22 mouse cellular contexts compared by ENCODE assay signal in the genomic region with DNA sequence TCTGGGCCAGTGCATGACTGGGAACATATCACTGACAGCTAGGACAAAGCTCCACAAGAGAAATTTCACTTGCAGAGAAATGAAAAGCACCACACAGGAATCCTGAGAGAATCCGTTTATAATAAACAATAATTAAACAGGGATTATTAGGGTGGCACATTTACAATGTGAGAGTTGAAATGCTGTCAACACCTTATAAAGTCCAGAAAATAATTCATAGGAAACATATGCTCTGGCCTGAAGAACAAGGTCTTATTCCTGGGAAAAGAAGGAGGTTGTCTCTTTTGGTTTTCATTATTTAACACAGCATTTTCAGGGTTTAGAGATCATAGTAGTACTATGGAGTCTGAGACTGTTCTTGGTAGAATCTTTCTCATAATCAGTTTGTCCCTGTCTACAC.
DNase-seq lines count a peak whose midpoint lies in the region; ATAC-seq lines count a peak whose summit lies in the region.
"Had no signal": no experiment of that assay in that cellular context is flagged by ENCODE, and none has a peak within 500 bp of the region (broad histone marks: within the 10 kb centered on the region; RNA-seq: fewer than 3 reads in every experiment).

No protein-coding gene starts in this region.

- H3K9ac ChIP-seq in limb, embryonic 11.5 days (ENCODE audit: low read length), result no peak overlapping the region
- H3K9ac ChIP-seq: embryonic facial prominence, embryonic 13.5 days; embryonic facial prominence, embryonic 15.5 days; forebrain, embryonic 12.5 days had no signal

- peak; percentile 65; the same call in 1 of the 2 replicates for ATAC-seq in limb, embryonic 11.5 days (ENCODE audit: insufficient number of reproducible peaks, low FRiP score, low TSS enrichment, low read depth)
- no peak for ATAC-seq in megakaryocyte-erythroid progenitor cell, adult 5-6 weeks (replicated peaks; ENCODE audit: low FRiP score, low TSS enrichment, poor library complexity, severe bottlenecking)
- ATAC-seq: forebrain, embryonic 14.5 days; forebrain, embryonic 16.5 days had no signal

- no peak overlapping the region for H3K4me2 ChIP-seq in limb, embryonic 11.5 days (ENCODE audit: low read depth, severe bottlenecking)
- H3K4me2 ChIP-seq: embryonic facial prominence, embryonic 13.5 days; embryonic facial prominence, embryonic 15.5 days; forebrain, embryonic 12.5 days had no signal

- no peaks in the 10 kb centered on the region for H3K4me1 ChIP-seq in limb, embryonic 11.5 days (ENCODE audit: control insufficient read depth, insufficient read depth, low read length)
- peaks cover 9% of the 10 kb centered on the region; the same call in 1 of the 2 replicates for H3K4me1 ChIP-seq in limb, embryonic 10.5 days
- H3K4me1 ChIP-seq: embryonic facial prominence, embryonic 13.5 days; embryonic facial prominence, embryonic 15.5 days; forebrain, embryonic 10.5 days; forebrain, embryonic 12.5 days had no signal

- H3K4me3 ChIP-seq in limb, embryonic 11.5 days (ENCODE audit: low read depth, low read length), result no peak overlapping the region
- no peak overlapping the region for H3K4me3 ChIP-seq in limb, embryonic 10.5 days
- H3K4me3 ChIP-seq: embryonic facial prominence, embryonic 13.5 days; embryonic facial prominence, embryonic 15.5 days; erythroblast, embryonic 14.5 days; forebrain, embryonic 10.5 days; forebrain, embryonic 12.5 days had no signal

- no peaks in the 10 kb centered on the region for H3K36me3 ChIP-seq in limb, embryonic 11.5 days (ENCODE audit: control insufficient read depth, insufficient read depth, low read length)
- no peaks in the 10 kb centered on the region for H3K36me3 ChIP-seq in limb, embryonic 10.5 days
- H3K36me3 ChIP-seq: embryonic facial prominence, embryonic 13.5 days; embryonic facial prominence, embryonic 15.5 days; forebrain, embryonic 10.5 days; forebrain, embryonic 12.5 days had no signal

- H3K27ac ChIP-seq in limb, embryonic 11.5 days (replicated peaks; ENCODE audit: low read depth, low read length), result no peak overlapping the region
- no peak overlapping the region for H3K27ac ChIP-seq in limb, embryonic 10.5 days
- H3K27ac ChIP-seq: embryonic facial prominence, embryonic 13.5 days; embryonic facial prominence, embryonic 15.5 days; forebrain, embryonic 10.5 days; forebrain, embryonic 12.5 days had no signal

- 23% methylated on average over 1 of the region's 1 CpGs for WGBS in limb, embryonic 11.5 days
- 26% methylated on average over 1 of the region's 1 CpGs for WGBS in limb, embryonic 10.5 days

- H3K27me3 ChIP-seq in limb, embryonic 11.5 days (ENCODE audit: control insufficient read depth, insufficient read depth, low read length), result no peaks in the 10 kb centered on the region; the same call in 1 of the 2 replicates
- peaks cover 39% of the 10 kb centered on the region for H3K27me3 ChIP-seq in limb, embryonic 10.5 days (ENCODE audit: low read depth, poor library complexity, severe bottlenecking)
- H3K27me3 ChIP-seq: embryonic facial prominence, embryonic 13.5 days; embryonic facial prominence, embryonic 15.5 days; forebrain, embryonic 12.5 days had no signal

- no peaks in the 10 kb centered on the region for H3K9me3 ChIP-seq in limb, embryonic 11.5 days (ENCODE audit: control insufficient read depth, low read length)
- no peaks in the 10 kb centered on the region for H3K9me3 ChIP-seq in limb, embryonic 10.5 days (replicated peaks)
- H3K9me3 ChIP-seq: embryonic facial prominence, embryonic 13.5 days; embryonic facial prominence, embryonic 15.5 days; forebrain, embryonic 12.5 days had no signal

- no peak for DNase-seq in limb, embryonic 11.5 days (ENCODE audit: low spot score)
- no peak for DNase-seq in limb, embryonic 10.5 days (ENCODE audit: low spot score)
- DNase-seq in forelimb bud, embryonic 11.5 days (ENCODE audit: low read depth, low spot score), result peak; percentile 82
- peak; percentile 95 for DNase-seq in hindlimb bud, embryonic 11.5 days (ENCODE audit: extremely low spot score, low read depth, low spot score)
- no peak for DNase-seq in layer of hippocampus, adult 9-10 months (ENCODE audit: low spot score)
- DNase-seq: adrenal gland, adult 2 months; adrenal gland, postnatal 10 days; adrenal gland, postnatal 25 days; cerebellum, adult 11 months; cerebellum, adult 18-20 months; cerebellum, adult 8-10 months; cerebellum, adult 9-11 months; cerebellum, postnatal 14 days; cerebellum, postnatal 36 days had no signal

Comparison
In these comparisons a context has a peak if more than half of its experiments do, and no peak if none do; other contexts are left out.
1. DNase-seq: peak in forelimb bud, embryonic 11.5 days (single experiment) and hindlimb bud, embryonic 11.5 days (single experiment); none in limb, embryonic 11.5 days (single experiment), limb, embryonic 10.5 days (single experiment) and layer of hippocampus, adult 9-10 months (single experiment).